Mouse (Mus musculus) layer of hippocampus, adult 11-12 months (tissue): Measurements from ENCODE around the gene Trp53rka.

Experiments used
- DNase-seq: peaks from one replicate; pipeline ENCODE4 v3.0.0; 2022; ENCODE audit warnings: low spot score

Trp53rka gene

DNA sequence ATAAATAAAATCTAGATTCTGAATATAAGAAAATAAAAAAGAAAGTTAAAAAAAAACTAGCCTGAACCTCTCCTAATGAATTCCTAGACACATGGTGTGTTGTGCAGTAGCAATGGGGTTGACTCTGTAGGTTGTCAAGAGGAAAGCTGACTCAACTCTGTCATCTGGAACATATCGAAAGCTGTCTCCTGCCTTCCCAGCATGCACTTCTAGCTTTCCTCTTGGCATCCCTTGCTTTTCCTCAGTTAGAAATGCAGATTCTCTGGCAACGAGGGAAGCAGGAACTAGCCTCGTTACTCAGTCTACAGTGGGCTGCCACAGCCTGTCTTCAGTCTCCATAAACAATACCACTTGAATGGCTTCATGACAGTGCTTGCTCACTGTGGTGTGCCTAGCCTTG lies 7.3 kb downstream of the Trp53rka start:
- DNase-seq = no peak

DNA sequence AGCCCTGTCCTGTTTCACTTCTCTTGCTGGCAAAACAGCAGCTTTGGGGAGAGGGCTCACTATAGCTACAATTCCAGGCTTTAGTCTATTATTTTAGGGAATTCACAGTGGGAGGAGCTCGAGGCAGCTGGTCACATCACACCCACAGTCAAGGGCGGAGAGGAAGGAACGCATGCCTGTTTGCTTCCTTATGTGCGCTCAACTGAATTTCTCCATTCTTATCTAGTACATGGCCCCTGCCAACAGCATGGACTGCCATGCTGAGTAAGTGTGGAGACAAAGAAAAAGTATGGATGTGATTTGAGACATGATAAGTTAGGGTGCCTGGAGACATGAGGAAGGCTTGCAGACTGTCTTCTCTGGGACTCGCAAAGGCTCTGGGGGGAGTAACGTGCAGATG lies 9.0 kb downstream of the Trp53rka start:
- DNase-seq = no peak

DNA sequence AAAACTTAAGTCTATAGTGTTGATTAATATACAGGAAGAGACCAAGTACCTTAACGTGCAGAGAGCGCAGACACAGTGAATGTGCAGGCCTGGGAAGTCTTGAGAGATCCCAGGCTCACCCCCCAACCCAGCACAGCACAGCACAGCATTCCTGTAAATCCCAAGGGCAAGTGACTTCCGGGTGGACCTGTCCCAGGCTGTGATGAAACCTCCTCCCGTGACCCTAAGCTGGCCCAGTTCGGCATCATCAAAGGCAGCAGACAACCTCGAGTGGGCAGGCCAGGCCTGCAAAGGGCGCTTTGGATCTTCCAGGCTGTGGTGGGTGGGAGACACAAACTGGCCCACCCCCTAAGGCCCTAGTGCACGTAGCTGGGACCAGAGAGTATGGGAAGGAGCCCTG lies 11.1 kb downstream of the Trp53rka start:
- DNase-seq = no peak

DNA sequence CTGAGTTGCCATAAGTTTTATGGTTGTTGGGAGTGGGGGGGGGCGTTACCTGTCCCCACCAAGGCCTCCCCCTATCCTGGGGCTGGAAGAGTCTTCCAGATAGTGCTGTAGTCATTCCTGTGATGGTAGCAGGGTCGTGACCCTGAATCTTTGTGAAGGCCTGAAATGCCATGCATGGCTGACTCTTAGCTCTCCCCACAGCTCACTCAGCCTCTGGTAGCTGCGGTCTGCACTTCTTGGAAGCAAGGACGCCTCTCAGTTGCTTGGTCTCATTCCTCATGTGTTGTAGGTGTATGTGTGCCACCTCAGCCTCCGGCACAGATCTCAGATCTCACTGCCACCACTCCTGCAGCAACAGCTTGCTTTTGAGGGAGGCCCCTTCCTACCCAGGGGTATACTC lies 17.3 kb downstream of the Trp53rka start:
- DNase-seq = no peak

DNA sequence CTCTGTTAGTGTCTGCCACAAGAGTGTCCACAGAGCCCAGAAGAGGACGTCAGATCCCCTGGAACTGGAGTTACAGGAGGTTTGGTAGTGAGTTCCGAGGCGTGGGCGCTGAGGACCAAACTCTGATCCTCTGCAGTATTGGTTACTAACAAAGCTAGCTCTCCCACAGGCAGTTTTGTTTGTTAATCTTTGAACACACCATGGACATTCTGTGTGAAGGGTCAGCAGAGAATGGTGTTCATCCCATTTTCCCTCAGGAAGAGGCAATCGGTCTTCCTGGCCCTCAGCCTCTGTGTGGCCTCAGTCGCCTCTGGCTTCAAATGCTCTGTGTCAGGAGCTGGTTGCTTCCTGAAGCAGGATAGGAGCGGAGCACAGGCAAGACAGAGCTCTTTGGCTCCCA lies 17.7 kb downstream of the Trp53rka start:
- no peak for DNase-seq

DNA sequence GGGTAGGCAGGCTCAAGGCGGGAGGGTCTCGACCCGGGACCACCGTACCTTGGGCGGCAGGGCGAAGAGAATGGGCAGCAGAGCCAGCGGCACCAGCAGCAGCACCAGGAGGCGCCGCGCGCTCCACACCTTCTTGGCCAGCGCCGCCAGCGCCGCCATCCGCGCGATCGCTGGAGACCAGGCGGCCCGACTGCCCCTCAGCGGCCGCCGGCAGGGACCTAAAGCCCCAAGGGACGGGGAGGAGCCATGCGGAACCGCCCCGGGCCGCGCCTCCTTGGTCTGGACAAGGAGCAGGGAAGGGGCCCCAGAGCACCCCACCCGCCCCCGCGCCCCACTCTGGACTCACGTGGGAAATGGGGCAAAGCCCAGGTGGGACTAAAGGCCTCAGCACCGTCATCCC lies 20.1 kb downstream of the Trp53rka start, which contains the start of gene Slc13a3:
Gene Slc13a3 (minus strand): TSS at position 228 of the 400 bp plus-strand sequence.
- DNase-seq = no peak

DNA sequence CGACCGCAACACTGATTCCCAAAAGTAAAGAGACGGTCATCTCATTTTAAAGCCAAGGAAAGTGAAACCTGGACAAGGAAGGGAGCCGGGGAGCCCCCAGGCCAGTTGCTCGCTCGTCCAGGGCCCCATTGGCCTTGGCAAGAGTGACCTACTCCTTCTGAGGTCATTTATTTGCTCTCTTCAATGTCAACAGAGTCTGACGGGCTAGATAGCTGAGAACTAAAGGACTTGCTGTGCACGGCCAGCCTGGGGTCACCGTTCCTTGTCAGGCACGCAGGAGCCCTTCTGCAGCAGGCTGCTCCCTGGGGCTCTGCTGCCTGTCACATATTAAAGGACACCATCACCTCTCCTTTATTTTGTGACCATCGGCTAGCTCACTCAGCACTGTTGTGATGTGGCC lies 21.2 kb downstream of the Trp53rka start:
- no peak for DNase-seq

DNA sequence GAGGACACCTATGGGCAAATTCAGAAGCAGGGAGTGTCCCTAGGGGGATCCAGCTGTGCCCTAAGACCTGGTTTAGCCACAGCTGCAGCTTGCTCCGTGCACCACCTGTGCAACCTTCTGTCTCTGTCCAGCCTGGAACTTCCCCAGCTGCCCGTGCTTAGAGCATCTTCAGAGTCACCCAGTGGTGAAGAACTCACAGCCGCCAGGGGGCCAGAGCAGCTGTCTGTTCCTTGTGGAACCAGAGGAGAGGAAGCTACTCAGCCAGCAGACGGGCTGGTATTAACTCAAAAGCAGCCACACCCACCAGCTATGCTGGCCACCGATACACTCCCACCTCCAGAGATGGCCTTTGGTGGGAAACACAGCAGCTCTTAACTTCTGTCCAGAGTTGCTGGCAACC lies 23.0 kb downstream of the Trp53rka start:
- DNase-seq = no peak

DNA sequence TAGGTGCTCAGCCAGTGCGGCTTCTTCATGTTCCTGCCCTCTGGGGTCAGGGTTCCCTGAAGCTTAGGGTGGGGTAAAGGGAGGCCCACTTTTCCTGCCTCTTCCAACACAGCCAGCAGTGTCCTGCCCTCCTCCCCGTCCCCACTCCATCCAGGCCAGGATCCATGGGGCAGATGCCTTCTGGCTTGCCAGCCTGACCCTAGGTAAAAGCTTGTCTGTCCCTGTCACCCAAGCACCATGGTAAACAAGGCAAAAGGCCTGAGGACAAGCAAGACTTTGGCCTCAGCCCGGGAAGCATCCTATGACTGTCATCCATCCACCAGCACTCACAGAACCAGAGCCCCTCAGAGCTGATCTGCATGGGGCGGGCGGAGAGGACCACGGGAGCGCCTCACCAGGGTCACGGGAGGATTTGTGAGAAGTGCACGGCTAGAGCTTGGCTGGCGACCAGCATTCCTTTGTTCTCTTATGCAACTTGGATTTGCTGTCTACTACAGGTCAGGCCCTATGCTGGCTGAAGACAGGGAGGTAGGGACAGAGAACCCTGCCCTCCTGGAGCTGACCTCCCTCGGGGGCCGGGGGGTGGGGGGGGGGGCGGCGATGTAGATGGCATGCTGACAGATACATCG lies 25.2 kb downstream of the Trp53rka start:
- DNase-seq = no peak

DNA sequence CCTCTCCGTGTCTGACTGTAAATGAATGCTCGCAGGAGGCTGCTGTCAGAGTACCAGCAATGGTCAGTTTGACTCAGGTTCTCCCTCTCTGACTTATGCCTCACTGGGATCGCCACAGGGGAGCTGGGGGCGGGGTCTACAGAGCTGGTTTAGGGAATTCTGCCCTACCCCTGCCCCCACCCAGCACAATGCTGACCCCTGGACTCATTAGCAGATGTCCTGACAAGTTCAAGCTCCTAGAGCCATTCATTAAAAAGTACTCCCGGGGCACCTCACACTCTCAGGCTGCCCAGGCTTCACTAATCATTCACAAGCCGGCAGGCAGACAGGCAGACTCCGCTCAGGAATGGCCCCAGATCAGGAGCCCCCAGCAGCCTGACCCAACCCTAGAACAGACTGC lies 33.5 kb downstream of the Trp53rka start:
- no peak for DNase-seq

DNA sequence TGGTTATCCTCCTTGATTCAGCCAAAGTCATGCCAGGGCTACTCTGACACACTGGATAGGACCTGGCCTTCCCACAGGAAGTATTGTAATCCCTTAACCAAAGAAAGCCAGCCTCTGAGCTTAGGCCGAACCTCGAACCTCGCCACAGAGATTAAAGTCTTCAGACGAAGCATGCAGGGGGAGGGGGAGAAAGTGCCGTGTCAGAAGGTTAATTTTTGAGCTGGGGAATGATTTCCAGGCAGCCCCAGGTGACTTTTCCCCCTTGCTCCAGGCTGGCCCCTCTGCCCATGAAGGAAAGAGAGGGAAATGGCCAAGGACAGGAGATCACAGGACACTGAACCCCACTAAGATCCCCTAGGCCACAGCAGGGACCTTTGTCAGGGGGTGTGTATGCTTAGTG lies 34.9 kb downstream of the Trp53rka start:
- DNase-seq = no peak

DNA sequence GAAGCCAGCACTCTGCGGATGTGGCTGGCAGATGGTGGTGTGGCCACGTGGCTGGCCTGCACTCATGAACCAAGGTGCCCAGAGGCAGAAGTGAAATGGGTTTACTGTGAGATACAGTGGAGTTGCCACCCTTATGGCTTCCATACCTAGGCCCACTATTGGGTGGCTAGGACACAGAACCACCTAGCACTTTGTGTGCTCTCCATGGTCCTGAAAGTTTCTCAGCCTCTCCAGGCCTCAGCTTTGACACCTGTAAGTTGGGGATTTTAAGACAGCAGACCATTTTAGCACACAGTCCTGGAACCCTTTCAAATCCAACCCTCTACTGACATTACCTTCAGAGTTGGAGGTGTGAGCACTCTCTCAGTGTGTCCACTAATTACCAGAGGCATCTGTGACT lies 36.4 kb downstream of the Trp53rka start:
- DNase-seq = no peak

DNA sequence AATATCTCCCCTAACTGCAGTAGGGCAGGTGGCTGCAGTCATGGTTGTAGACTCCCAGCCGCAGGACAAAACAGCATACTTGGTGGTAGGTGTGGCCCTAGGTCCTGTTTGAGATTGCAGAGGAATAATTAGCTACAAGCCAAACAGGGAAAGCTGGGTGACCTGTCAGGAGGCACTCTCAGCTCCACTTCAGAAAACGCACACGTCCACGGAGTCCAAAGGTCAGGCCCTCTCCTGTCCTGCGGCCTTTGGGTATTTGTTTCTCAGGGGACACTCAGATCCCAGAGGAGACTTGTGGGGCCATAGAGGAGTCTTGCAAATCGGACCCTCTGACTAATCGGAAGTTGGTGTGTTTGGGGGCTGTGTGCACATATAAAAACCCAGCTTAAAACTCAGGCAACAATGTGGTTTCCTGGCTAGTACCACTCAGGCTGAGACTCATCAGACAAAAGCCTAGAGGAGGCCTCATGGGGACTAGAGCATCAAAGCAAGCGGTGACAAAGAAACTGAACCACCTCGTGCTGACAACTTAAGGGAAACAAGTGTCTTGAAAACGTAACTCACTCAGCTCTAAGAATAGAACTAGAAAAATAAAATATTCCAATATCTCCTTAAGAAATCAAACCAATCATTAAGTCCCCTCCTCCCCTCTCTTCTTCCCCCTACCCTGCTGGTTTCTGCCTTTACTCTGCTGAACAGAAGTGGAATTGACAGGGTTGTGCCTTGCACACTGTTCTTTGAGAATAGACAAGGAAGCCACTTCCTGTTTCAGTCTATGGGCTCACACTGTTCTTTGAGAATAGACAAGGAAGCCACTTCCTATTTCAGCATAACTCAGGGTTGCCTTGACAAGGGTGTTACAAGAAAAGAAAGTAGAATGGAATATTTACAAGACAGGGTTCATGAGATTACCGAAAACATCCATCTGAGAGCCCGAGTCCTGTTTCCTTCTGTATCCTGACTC lies 40.1 kb downstream of the Trp53rka start:
- DNase-seq = no peak

DNA sequence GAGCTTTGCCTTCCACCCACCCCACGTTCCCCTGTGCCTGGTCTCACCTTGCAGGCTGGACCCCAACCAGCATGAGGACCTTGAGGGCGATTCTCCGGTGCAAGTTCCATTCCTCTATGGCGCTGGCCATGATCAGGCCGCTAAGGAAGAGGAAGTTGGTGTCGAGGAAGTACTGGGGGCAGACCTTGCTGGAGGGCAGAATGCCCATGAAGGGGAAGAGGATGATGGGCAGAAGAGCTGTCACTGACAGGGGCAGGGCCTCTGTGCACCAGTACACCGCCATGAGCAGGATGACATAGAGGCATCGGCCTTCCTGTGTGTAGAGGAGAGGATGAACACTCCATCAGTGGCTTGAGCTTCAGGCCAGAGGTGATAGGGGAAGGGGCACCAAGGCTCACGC lies 44.6 kb downstream of the Trp53rka start:
- no peak for DNase-seq

DNA sequence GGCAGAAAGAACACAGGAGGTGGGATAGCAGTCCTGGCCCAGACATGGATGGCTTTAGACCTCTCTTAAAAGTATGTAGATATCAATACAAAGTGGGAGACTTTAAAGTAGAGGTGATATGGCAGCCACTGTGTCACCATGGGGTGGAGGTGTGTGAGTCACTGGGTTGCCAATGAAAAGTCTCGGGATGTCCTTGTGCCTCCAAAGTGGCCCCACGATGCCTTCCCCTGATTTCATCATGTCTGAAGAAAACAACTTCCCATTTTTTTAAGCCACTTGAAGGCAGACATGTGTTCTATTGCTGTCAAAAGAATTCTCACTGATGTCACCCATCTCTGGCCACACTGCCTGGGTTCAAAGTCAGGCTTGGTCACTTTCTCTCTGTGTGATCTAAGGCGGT lies 48.3 kb downstream of the Trp53rka start:
- no peak for DNase-seq

DNA sequence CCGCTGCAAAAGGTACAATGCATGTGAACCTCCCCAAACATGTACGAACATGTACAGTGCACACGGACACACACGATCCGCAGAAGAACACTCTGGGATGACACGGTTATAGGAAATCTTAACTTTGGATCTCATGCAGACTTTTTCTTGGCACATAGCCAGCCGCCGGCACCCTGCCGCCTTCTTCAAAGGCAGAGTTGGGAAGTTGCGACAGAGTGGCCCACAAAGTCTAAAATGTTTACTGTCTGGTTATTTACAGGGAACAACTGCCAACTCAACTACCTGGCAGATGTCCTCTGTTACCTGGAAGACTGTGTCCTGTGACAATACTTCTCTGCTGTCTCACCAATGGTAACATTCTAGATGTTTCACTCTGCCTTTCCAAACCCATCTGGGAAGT lies 50.1 kb downstream of the Trp53rka start:
- DNase-seq = no peak

DNA sequence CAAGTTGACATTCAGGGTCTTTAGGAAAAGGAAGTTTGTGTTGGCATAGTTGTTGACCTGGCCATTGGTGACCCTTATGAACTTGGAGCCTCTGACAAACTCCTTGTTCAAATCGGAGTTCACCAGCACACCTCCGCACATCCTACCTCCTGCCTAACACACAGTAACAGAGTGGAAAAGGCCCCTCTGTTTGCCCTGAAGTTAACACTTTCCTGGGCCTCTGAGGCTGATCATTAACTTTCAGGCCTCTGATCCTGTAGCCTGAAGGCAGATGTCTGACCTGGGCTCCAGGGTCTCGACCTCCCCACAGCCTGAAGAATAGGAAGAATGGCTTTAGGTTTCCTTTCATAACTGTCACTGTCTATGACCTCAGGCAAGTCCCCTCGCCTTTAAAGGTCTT lies 51.5 kb downstream of the Trp53rka start:
- no peak for DNase-seq
